Mouse (Mus musculus) forebrain, embryonic 11.5 days (tissue): ENCODE data around the gene Ulk4. TPM values are rescaled to one million over a fixed set of nuclear protein-coding genes. Genes with fewer than 3 reads are reported as not detected.

ENCODE experiments used
- ATAC-seq: fragments of 200-750 bp; cut with Nextera tagmentation; replicated peaks from 2 replicates; pipeline ENCODE4 v1.8.0; 2017; ENCODE audit warnings: moderate TSS enrichment; ENCODE audit not compliant: low FRiP score
- DNase-seq: peaks from one replicate; pipeline ENCODE4 v3.0.0-alpha.2; 2017; ENCODE audit warnings: low spot score
- H3K27ac ChIP-seq: fragments of 300-500 bp; sonication (generic); 2 replicates; pipeline ENCODE4 v1.5.1; 2014; ENCODE audit warnings: low read depth, low read length
- H3K27me3 ChIP-seq: fragments of 300-500 bp; sonication (generic); 2 replicates; pipeline ENCODE4 v1.6.1; 2014; ENCODE audit warnings: mild to moderate bottlenecking, low read length, mixed read lengths; ENCODE audit not compliant: control insufficient read depth, insufficient read depth
- H3K36me3 ChIP-seq: fragments of 300-500 bp; sonication (generic); 2 replicates; pipeline ENCODE4 v1.6.1; 2014; ENCODE audit warnings: mild to moderate bottlenecking, low read length, moderate library complexity, mixed read lengths; ENCODE audit not compliant: control insufficient read depth, insufficient read depth
- H3K4me1 ChIP-seq: fragments of 300-500 bp; sonication (generic); replicated peaks from 2 replicates; pipeline ENCODE4 v1.6.1; 2014; ENCODE audit warnings: low read length, mixed read lengths; ENCODE audit not compliant: control insufficient read depth, insufficient read depth
- H3K4me2 ChIP-seq: fragments of 300-500 bp; sonication (generic); 2 replicates; pipeline ENCODE4 v1.6.1; 2014; ENCODE audit warnings: low read depth, mild to moderate bottlenecking, low read length, moderate library complexity, mixed read lengths; ENCODE audit not compliant: severe bottlenecking
- H3K4me3 ChIP-seq: fragments of 300-500 bp; sonication (generic); 2 replicates; pipeline ENCODE4 v1.5.1; 2014; ENCODE audit warnings: low read depth, low read length
- H3K9ac ChIP-seq: fragments of 300-500 bp; sonication (generic); 2 replicates; pipeline ENCODE4 v1.6.1; 2014; ENCODE audit warnings: low read length
- H3K9me3 ChIP-seq: fragments of 300-500 bp; sonication (generic); 2 replicates; pipeline ENCODE4 v1.6.1; 2016; ENCODE audit warnings: low read length, mixed read lengths; ENCODE audit not compliant: control insufficient read depth
- WGBS: fragments of 180-500 bp; shearing (Covaris S2); extraction: QIAGEN DNeasy Blood & Tissue Kit; methylation state at CpG from one replicate; pipeline ENCODE4 v1.1.7; 2014; 5-methylcytosine and 5-hydroxymethylcytosine counted together
- polyA plus RNA-seq: library from polyadenylated mRNA; unstranded; fragments of >200 nt; fragmentation: Nextera tagmentation; extraction: Ambion mirVana; gene quantifications from 2 replicates; pipeline ENCODE4 v1.2.1, GENCODE M21; 2014

The Ulk4 gene
- polyA plus RNA-seq, 1 experiment from 2014 or later, result 163 TPM

- ATAC-seq (no peak), DNase-seq (no peak)
- WGBS, result 45% methylated on average over 3 of the region's 3 CpGs
- Histone ChIP-seq H3K27me3 (no peaks in the 10 kb centered on the region), H3K4me2 (no peak overlapping the region), H3K4me1 (no peaks in the 10 kb centered on the region; the same call in 1 of the 2 replicates), H3K9ac (no peak overlapping the region), H3K27ac (no peak overlapping the region), H3K9me3 (no peaks in the 10 kb centered on the region), H3K4me3 (no peak overlapping the region), H3K36me3 (no peaks in the 10 kb centered on the region)
Measured at GRCm38 (mm10) chr9:121010544-121010943, 266.5 kb downstream of the Ulk4 start.

DNA sequence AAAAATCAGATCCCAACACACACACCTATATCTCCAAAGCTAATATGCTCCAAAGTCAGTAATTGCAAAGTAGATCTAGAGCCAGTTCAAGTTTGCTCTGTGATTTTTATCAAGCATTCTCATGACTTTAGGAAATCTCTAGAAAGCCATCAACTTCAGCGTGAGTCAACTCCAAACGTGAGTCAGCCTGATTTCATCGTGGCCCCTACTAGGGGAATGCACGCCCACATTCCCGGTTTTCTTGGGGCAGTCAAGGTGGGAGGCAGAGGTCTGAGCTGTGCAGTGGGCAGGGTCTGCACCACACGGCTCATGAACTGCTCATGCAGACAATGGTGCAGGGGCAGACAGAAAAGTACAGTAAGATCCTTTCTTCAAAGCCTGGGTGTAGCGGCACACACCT lies 271.0 kb downstream of the Ulk4 start:
- Histone ChIP-seq H3K36me3 (no peaks in the 10 kb centered on the region), H3K4me2 (no peak overlapping the region), H3K27ac (no peak overlapping the region), H3K9me3 (no peaks in the 10 kb centered on the region), H3K4me3 (no peak overlapping the region), H3K4me1 (peaks cover 2% of the 10 kb centered on the region; the same call in 1 of the 2 replicates), H3K27me3 (no peaks in the 10 kb centered on the region), H3K9ac (no peak overlapping the region)
- no peak for ATAC-seq
- no peak for DNase-seq
- WGBS, result 87% methylated on average over 7 of the region's 7 CpGs

DNA sequence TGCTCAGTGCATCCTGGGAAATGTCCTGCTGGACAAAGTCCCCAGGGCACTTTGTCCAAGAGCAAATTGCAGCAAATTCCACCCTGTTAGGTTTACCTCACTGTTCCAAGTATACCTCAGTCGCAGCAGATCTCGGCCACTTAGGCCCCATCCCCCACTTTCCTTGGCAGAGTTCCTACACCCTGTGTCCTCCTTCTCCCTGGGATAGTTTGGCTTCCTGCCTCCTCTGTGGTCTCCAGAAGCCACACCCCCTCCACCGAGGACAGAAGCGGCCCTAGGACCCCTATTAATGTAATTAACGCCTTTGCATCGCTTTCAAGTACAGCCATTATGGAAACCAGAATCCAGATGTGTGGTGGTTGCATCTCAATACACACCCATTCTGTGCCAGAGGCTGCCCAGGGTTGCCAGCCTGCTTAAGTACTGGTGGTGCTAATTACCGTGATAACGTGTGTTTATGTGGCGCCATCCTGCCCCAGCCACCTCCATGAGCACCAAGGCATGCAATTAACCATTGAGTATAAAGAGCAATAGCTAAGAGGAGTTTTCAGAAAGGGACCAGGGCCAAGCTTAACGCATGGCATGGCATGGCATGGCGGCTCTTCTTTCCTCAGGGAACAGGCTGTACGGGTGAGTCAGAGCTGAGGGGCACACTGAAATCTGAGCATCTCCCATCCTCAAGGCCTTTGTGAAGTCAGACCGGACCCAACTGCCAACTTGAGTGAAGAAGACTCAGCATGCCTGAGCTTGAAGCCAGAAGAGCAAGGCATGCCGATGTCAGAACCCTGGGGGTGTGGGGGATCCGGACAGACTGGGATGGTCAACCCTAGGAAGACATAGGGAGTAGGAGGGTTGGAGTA lies 275.1 kb downstream of the Ulk4 start:
- WGBS, result 77% methylated on average over 15 of the region's 15 CpGs
- H3K9ac ChIP-seq, result no peak overlapping the region
- ATAC-seq (no peak), DNase-seq (no peak)
- no peaks in the 10 kb centered on the region for H3K9me3 ChIP-seq
- H3K27ac ChIP-seq, result no peak overlapping the region
- H3K36me3 ChIP-seq, result no peaks in the 10 kb centered on the region
- no peak overlapping the region for H3K4me3 ChIP-seq
- 0 out of 2 replicates have a peak, but pooled peaks cover 2% of the 10 kb centered on the region for H3K4me1 ChIP-seq
- H3K4me2 ChIP-seq, result no peak overlapping the region
- H3K27me3 ChIP-seq, result no peaks in the 10 kb centered on the region

DNA sequence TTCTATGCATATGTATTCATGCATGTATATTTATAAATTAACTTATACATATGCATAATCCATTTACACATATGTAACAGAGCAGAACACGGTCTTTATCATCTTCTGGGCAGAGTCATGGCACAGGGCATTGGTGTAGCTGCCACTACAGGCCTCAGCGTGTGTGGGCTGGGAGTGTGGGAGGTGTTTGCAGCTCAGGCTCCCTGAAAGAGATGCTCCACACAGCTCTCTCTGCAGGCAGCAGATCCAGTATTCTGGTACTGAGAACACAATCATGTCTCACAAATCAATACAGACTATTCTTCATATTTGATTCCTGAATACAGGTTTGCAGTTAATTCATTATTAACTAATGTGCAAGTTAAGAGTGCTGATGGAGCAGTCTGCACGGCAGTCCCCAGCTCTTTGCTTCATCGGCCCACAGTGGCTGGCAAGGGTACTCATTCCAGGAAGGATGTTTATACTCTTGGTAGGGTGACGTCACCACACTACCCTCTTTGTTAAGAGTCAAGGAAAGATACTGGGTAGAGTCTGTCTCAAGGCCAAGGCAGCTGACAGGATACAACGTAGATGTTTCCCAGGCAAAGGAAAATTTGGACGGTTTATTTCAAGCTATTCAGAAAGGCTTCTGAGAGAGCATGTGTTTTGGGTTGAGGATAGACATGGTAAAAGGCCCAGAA lies 276.2 kb downstream of the Ulk4 start:
- DNase-seq (no peak), ATAC-seq (no peak)
- Histone ChIP-seq H3K4me2 (no peak overlapping the region), H3K27ac (no peak overlapping the region), H3K4me3 (no peak overlapping the region), H3K36me3 (no peaks in the 10 kb centered on the region), H3K27me3 (no peaks in the 10 kb centered on the region), H3K9me3 (no peaks in the 10 kb centered on the region), H3K4me1 (0 out of 2 replicates have a peak, but pooled peaks cover 2% of the 10 kb centered on the region), H3K9ac (no peak overlapping the region)
- WGBS, result 80% methylated on average over 7 of the region's 7 CpGs

- H3K9me3 ChIP-seq, result no peaks in the 10 kb centered on the region
- H3K4me2 ChIP-seq, result no peak overlapping the region
- 86% methylated on average over 11 of the region's 11 CpGs for WGBS
- DNase-seq, result no peak
- 0 out of 2 replicates have a peak, but pooled peaks cover 2% of the 10 kb centered on the region for H3K4me1 ChIP-seq
- no peak overlapping the region for H3K4me3 ChIP-seq
- no peak for ATAC-seq
- no peaks in the 10 kb centered on the region for H3K27me3 ChIP-seq
- H3K27ac ChIP-seq, result no peak overlapping the region
- no peaks in the 10 kb centered on the region for H3K36me3 ChIP-seq
- no peak overlapping the region for H3K9ac ChIP-seq
Measured at GRCm38 (mm10) chr9:120998696-120999095, 278.3 kb downstream of the Ulk4 start.

- Histone ChIP-seq H3K9me3 (no peaks in the 10 kb centered on the region), H3K36me3 (no peaks in the 10 kb centered on the region), H3K27me3 (no peaks in the 10 kb centered on the region), H3K4me3 (no peak overlapping the region), H3K4me1 (peaks cover 8% of the 10 kb centered on the region; the same call in 1 of the 2 replicates), H3K9ac (no peak overlapping the region), H3K4me2 (no peak overlapping the region), H3K27ac (no peak overlapping the region)
- no peak for DNase-seq
- 74% methylated on average over 15 of the region's 15 CpGs for WGBS
- no peak for ATAC-seq
Measured at GRCm38 (mm10) chr9:120994223-120995155, 282.5 kb downstream of the Ulk4 start.

- Histone ChIP-seq H3K9me3 (no peaks in the 10 kb centered on the region), H3K36me3 (no peaks in the 10 kb centered on the region), H3K4me1 (peaks cover 11% of the 10 kb centered on the region; the same call in 1 of the 2 replicates), H3K27ac (no peak overlapping the region), H3K4me2 (no peak overlapping the region), H3K27me3 (no peaks in the 10 kb centered on the region), H3K4me3 (no peak overlapping the region), H3K9ac (no peak overlapping the region)
- ATAC-seq, result no peak
- no peak for DNase-seq
- WGBS, result 75% methylated on average over 10 of the region's 10 CpGs
Measured at GRCm38 (mm10) chr9:120993004-120993403, 284.0 kb downstream of the Ulk4 start.

- H3K36me3 ChIP-seq, result no peaks in the 10 kb centered on the region
- no peaks in the 10 kb centered on the region for H3K9me3 ChIP-seq
- H3K9ac ChIP-seq, result no peak overlapping the region
- DNase-seq, result no peak
- no peak overlapping the region for H3K4me3 ChIP-seq
- no peaks in the 10 kb centered on the region for H3K27me3 ChIP-seq
- no peak overlapping the region for H3K27ac ChIP-seq
- peaks cover 11% of the 10 kb centered on the region; the same call in 1 of the 2 replicates for H3K4me1 ChIP-seq
- H3K4me2 ChIP-seq, result no peak overlapping the region
- WGBS, result 63% methylated on average over 2 of the region's 2 CpGs
- ATAC-seq, result no peak
Measured at GRCm38 (mm10) chr9:120991801-120992200, 285.2 kb downstream of the Ulk4 start.
